Mouse (Mus musculus): Measurements from ENCODE around the gene Abcd1. TPM values are rescaled to one million over a fixed set of nuclear protein-coding genes. Genes with fewer than 3 reads are reported as not detected.

Gene Abcd1
- polyA plus RNA-seq, 1 experiment from 2014 or later: 19.4 TPM

- Histone ChIP-seq H3K27ac (ENCODE audit: low read length) (no peak overlapping the region), H3K9ac (ENCODE audit: low read length) (no peak overlapping the region), H3K9me3 (replicated peaks; ENCODE audit: control insufficient read depth, low read length) (no peaks in the 10 kb centered on the region), H3K4me1 (ENCODE audit: control insufficient read depth, insufficient read depth, low read length) (0 out of 2 replicates have a peak, but pooled peaks cover 4% of the 10 kb centered on the region), H3K27me3 (ENCODE audit: control insufficient read depth, insufficient read depth, low read length) (no peaks in the 10 kb centered on the region), H3K4me3 (ENCODE audit: low read length) (no peak overlapping the region), H3K36me3 (ENCODE audit: control insufficient read depth, insufficient read depth) (no peaks in the 10 kb centered on the region), H3K4me2 (ENCODE audit: low read depth, low read length) (no peak overlapping the region)
- no peak for ATAC-seq (replicated peaks; ENCODE audit: extremely low read depth, insufficient read depth, low FRiP score)
- WGBS: 78% methylated on average over 13 of the region's 13 CpGs
Observed at GRCm38 (mm10) chrX:73758611-73759290, 42.4 kb downstream of the Abcd1 start.

DNA sequence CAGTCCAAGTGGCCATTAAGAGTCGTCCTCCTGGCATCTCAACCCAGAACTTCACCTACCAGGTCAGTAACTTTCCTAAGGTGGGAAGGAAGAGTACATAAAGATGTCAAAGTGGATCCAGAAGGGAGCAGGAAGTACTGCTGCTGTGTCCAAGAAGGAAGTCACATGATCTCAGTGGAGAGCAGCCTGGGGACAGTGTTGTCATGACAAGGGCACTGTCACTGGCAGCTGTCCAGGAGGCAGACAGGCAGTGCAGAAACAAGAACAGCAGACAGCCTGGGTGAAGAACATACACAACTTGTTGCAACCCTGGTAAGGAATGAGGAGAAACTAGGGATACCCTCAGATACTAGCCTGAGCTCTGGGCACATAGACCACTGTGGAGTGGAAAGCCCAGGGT, 48.9 kb downstream of the Abcd1 start:
- peak overlapping the region; percentile 27; the same call in 1 of the 2 replicates for H3K27ac ChIP-seq (ENCODE audit: low read length)
- no peak overlapping the region for H3K4me2 ChIP-seq (ENCODE audit: low read depth, low read length)
- 33% methylated on average over 1 of the region's 1 CpGs for WGBS
- no peak overlapping the region for H3K4me3 ChIP-seq (ENCODE audit: low read length)
- ATAC-seq (replicated peaks; ENCODE audit: extremely low read depth, insufficient read depth, low FRiP score): peak; percentile 73
- no peaks in the 10 kb centered on the region for H3K9me3 ChIP-seq (replicated peaks; ENCODE audit: control insufficient read depth, low read length)
- H3K9ac ChIP-seq (ENCODE audit: low read length): no peak overlapping the region
- no peaks in the 10 kb centered on the region for H3K36me3 ChIP-seq (ENCODE audit: control insufficient read depth, insufficient read depth)
- no peaks in the 10 kb centered on the region for H3K27me3 ChIP-seq (ENCODE audit: control insufficient read depth, insufficient read depth, low read length)
- H3K4me1 ChIP-seq (ENCODE audit: control insufficient read depth, insufficient read depth, low read length): peaks cover 3% of the 10 kb centered on the region; the same call in 1 of the 2 replicates

- no peaks in the 10 kb centered on the region for H3K27me3 ChIP-seq (ENCODE audit: control insufficient read depth, insufficient read depth, low read length)
- WGBS: 66% methylated on average over 9 of the region's 9 CpGs
- no peaks in the 10 kb centered on the region for H3K9me3 ChIP-seq (replicated peaks; ENCODE audit: control insufficient read depth, low read length)
- H3K27ac ChIP-seq (ENCODE audit: low read length): no peak overlapping the region
- H3K9ac ChIP-seq (ENCODE audit: low read length): no peak overlapping the region
- H3K4me1 ChIP-seq (ENCODE audit: control insufficient read depth, insufficient read depth, low read length): peaks cover 3% of the 10 kb centered on the region; the same call in 1 of the 2 replicates
- H3K36me3 ChIP-seq (ENCODE audit: control insufficient read depth, insufficient read depth): no peaks in the 10 kb centered on the region
- H3K4me2 ChIP-seq (ENCODE audit: low read depth, low read length): no peak overlapping the region
- ATAC-seq (replicated peaks; ENCODE audit: extremely low read depth, insufficient read depth, low FRiP score): no peak
- no peak overlapping the region for H3K4me3 ChIP-seq (ENCODE audit: low read length)
Observed at GRCm38 (mm10) chrX:73767267-73767666, 50.9 kb downstream of the Abcd1 start.

DNA sequence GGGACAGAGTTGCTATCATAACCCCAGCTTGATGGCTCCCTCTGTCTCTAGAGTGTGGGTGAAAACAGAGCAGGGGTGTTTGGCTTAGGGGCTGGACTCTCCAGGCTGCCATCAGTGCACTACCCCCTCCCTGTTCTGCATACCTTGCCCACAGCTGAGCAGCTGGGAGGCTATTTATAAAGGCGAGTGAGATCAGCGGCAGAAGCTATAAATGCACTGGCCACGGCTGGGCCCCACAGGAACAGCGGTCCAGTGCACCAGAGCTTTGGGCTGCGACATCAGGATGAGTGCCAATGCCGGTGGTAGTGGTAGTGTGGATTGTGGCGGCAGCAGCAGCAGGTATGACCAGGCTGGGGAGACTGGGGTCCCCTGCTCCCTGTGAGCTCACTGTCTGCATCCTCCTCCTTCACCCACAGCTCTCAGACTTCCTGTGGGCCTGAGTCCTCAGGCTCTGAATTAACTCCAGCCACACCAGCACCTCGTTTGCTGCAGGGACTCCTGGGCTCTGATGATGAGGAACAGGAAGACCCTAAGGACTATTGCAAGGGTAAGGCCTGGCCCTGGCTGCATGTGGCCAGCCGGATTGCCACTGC, 57.9 kb downstream of the Abcd1 start, which contains the start of gene Srpk3:
Gene Srpk3, plus strand, starts transcription at position 238 of the 593 bp plus-strand sequence.
- Histone ChIP-seq H3K4me1 (ENCODE audit: control insufficient read depth, insufficient read depth, low read length) (peaks cover 6% of the 10 kb centered on the region; the same call in 1 of the 2 replicates), H3K36me3 (ENCODE audit: control insufficient read depth, insufficient read depth) (no peaks in the 10 kb centered on the region), H3K9ac (ENCODE audit: low read length) (peak within 1 kb of the TSS; percentile 68), H3K9me3 (replicated peaks; ENCODE audit: control insufficient read depth, low read length) (no peaks in the 10 kb centered on the region), H3K4me2 (ENCODE audit: low read depth, low read length) (peak within 1 kb of the TSS; percentile 66), H3K27ac (ENCODE audit: low read length) (peak within 1 kb of the TSS; percentile 92), H3K4me3 (ENCODE audit: low read length) (peak within 1 kb of the TSS; percentile 48), H3K27me3 (ENCODE audit: control insufficient read depth, insufficient read depth, low read length) (no peaks in the 10 kb centered on the region)
- 29% methylated on average over 9 of the region's 9 CpGs for WGBS
- ATAC-seq (replicated peaks; ENCODE audit: extremely low read depth, insufficient read depth, low FRiP score): peak; percentile 85

DNA sequence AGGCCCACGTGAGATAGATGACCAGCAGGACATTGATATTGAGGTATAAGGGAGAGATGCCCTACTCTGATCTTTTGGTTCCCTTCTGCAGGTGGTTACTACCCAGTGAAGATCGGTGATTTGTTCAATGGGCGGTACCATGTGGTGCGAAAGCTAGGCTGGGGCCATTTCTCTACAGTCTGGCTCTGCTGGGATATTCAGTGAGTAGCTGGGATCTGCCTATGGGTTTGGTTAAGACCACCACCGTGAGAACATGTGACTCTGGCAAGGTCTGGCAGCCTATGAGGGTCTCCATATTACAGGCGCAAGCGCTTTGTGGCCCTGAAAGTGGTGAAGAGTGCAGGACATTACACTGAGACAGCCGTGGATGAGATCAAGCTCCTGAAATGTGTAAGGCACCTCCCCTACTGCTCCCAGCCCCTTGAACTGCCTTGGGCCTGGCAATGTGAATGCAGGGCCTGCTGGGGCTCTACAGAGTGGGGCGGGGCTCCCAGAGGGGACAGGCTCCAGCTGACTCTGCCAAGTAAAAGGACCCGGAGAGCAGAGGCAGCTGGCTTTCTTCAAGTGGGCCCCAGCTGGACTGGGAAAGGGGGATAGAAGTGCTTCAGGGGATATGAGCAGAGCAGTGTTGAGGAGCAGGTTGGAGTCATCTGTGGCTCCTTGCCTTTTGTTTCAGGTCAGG, 58.5 kb downstream of the Abcd1 start:
- peak; percentile 62; the same call in 1 of the 2 replicates for ATAC-seq (replicated peaks; ENCODE audit: extremely low read depth, insufficient read depth, low FRiP score)
- H3K27me3 ChIP-seq (ENCODE audit: control insufficient read depth, insufficient read depth, low read length): no peaks in the 10 kb centered on the region
- WGBS: 47% methylated on average over 10 of the region's 10 CpGs
- H3K9me3 ChIP-seq (replicated peaks; ENCODE audit: control insufficient read depth, low read length): no peaks in the 10 kb centered on the region
- peak overlapping the region; percentile 68 for H3K9ac ChIP-seq (ENCODE audit: low read length)
- H3K27ac ChIP-seq (ENCODE audit: low read length): peak overlapping the region; percentile 92
- H3K4me1 ChIP-seq (ENCODE audit: control insufficient read depth, insufficient read depth, low read length): peaks cover 6% of the 10 kb centered on the region; the same call in 1 of the 2 replicates
- peak overlapping the region; percentile 66 for H3K4me2 ChIP-seq (ENCODE audit: low read depth, low read length)
- H3K4me3 ChIP-seq (ENCODE audit: low read length): peak overlapping the region; percentile 48
- H3K36me3 ChIP-seq (ENCODE audit: control insufficient read depth, insufficient read depth): peaks cover 6% of the 10 kb centered on the region

GRCm38 (mm10) chrX:73782227-73782626, 65.8 kb downstream of the Abcd1 start:
- H3K4me2 ChIP-seq (ENCODE audit: low read depth, low read length): no peak overlapping the region
- H3K9me3 ChIP-seq (replicated peaks; ENCODE audit: control insufficient read depth, low read length): no peaks in the 10 kb centered on the region
- WGBS: 79% methylated on average over 3 of the region's 3 CpGs
- no peak for ATAC-seq (replicated peaks; ENCODE audit: extremely low read depth, insufficient read depth, low FRiP score)
- H3K4me3 ChIP-seq (ENCODE audit: low read length): no peak overlapping the region
- H3K27ac ChIP-seq (ENCODE audit: low read length): no peak overlapping the region
- H3K36me3 ChIP-seq (ENCODE audit: control insufficient read depth, insufficient read depth): peaks cover 18% of the 10 kb centered on the region
- H3K4me1 ChIP-seq (ENCODE audit: control insufficient read depth, insufficient read depth, low read length): peaks cover 9% of the 10 kb centered on the region
- no peak overlapping the region for H3K9ac ChIP-seq (ENCODE audit: low read length)
- H3K27me3 ChIP-seq (ENCODE audit: control insufficient read depth, insufficient read depth, low read length): no peaks in the 10 kb centered on the region

DNA sequence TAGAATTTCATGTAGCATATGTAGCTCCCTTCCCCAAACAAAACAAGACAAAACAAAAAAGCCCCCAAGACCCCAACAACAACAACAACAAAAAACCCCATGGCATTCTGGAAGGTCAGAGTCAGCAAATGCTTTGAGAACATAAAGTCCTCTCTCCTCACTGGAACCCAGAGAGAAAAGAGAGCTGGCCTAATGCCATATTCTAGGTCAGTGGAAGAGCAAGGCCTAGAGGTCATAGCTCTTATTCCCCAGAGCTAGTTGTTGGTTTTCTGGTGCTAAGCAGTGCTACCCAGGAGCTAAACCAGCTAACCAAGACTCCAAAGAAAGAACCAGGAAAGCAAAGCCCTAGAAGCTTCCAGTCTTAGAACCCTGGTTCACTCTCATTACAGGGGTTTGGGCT, 69.3 kb downstream of the Abcd1 start:
- H3K4me1 ChIP-seq (ENCODE audit: control insufficient read depth, insufficient read depth, low read length): peaks cover 13% of the 10 kb centered on the region
- H3K9ac ChIP-seq (ENCODE audit: low read length): peak overlapping the region; percentile 76
- peak overlapping the region; percentile 74 for H3K4me3 ChIP-seq (ENCODE audit: low read length)
- H3K9me3 ChIP-seq (replicated peaks; ENCODE audit: control insufficient read depth, low read length): no peaks in the 10 kb centered on the region
- ATAC-seq (replicated peaks; ENCODE audit: extremely low read depth, insufficient read depth, low FRiP score): no peak
- peak overlapping the region; percentile 95 for H3K27ac ChIP-seq (ENCODE audit: low read length)
- peak overlapping the region; percentile 78 for H3K4me2 ChIP-seq (ENCODE audit: low read depth, low read length)
- no peaks in the 10 kb centered on the region; the same call in 1 of the 2 replicates for H3K27me3 ChIP-seq (ENCODE audit: control insufficient read depth, insufficient read depth, low read length)
- H3K36me3 ChIP-seq (ENCODE audit: control insufficient read depth, insufficient read depth): peaks cover 5% of the 10 kb centered on the region

DNA sequence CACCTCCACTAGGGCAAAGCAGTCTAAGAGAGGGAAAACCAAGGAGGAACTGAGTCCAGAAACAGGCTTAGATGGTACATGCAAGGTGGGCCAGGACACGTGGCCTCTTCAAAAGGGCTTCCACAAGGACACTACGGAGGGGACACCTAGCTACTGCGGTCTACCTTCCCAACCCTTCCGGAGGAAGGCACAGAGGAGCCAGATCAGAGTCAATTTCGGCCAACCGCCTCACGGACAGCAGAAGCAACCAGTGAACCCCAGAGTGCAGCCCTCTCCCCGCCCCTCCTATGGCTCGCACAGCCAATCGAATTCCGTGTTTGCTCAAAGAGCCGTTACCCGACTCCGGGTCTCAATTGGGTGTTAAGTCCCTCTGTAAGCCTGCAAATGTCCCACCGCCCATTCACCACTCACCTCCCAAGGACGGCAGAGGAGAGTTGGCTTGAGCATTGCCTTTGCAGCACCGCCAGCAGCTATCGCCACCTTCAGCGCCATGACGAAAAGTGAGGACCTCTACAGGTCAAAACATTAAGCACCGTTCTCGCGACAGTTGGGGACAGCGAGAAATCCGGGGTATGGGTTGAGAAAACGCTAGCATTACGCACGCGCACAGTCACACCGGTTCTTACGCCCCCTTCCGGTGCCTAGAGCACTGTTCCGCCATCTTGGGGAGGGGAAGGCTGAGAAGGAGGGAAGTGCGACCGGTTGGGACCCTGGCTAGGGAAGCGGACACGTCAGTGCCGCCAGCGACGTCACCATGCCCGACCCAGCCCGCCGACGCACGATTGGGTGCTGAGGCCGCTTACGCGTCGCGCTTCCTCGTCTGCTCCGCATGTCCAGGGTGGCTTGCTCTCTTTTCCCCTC, 70.2 kb downstream of the Abcd1 start, which contains the start of the genes Idh3g and Ssr4:
Gene Idh3g, minus strand, starts transcription at position 534 of the 861 bp plus-strand sequence.
Gene Ssr4, plus strand, starts transcription at position 665 of the 861 bp plus-strand sequence.
- peak within 1 kb of the TSS; percentile 95 for H3K27ac ChIP-seq (ENCODE audit: low read length)
- peaks cover 13% of the 10 kb centered on the region for H3K4me1 ChIP-seq (ENCODE audit: control insufficient read depth, insufficient read depth, low read length)
- no peaks in the 10 kb centered on the region; the same call in 1 of the 2 replicates for H3K36me3 ChIP-seq (ENCODE audit: control insufficient read depth, insufficient read depth)
- peak within 1 kb of the TSS; percentile 79 for H3K9ac ChIP-seq (ENCODE audit: low read length)
- H3K9me3 ChIP-seq (replicated peaks; ENCODE audit: control insufficient read depth, low read length): no peaks in the 10 kb centered on the region
- peak within 1 kb of the TSS; percentile 78 for H3K4me2 ChIP-seq (ENCODE audit: low read depth, low read length)
- H3K27me3 ChIP-seq (ENCODE audit: control insufficient read depth, insufficient read depth, low read length): no peaks in the 10 kb centered on the region; the same call in 1 of the 2 replicates
- peak; percentile 93 for ATAC-seq (replicated peaks; ENCODE audit: extremely low read depth, insufficient read depth, low FRiP score)
- peak within 1 kb of the TSS; percentile 74 for H3K4me3 ChIP-seq (ENCODE audit: low read length)
- 14% methylated on average over 51 of the region's 52 CpGs for WGBS

Data from heart, embryonic 16.5 days (tissue).